27 mouse cellular contexts compared by ENCODE assay signal in genomic region chr9:20820001-20820400, GRCm38 (mm10). TPM values are rescaled to one million over a fixed set of nuclear protein-coding genes. Genes with fewer than 3 reads are reported as not detected.
"Had no signal": no experiment of that assay in that cellular context is flagged by ENCODE, and none has a peak within 500 bp of the region (broad histone marks: within the 10 kb centered on the region; RNA-seq: fewer than 3 reads in every experiment).

No protein-coding gene starts in this region.

- H3K4me2 ChIP-seq: liver, embryonic 12.5 days; lung, embryonic 14.5 days; midbrain, embryonic 13.5 days; neural tube, embryonic 13.5 days; neural tube, embryonic 15.5 days; stomach, embryonic 15.5 days had no signal

- ATAC-seq: liver, embryonic 12.5 days; midbrain, embryonic 13.5 days; midbrain, embryonic 16.5 days had no signal

- H3K36me3 ChIP-seq: liver, embryonic 12.5 days; midbrain, embryonic 10.5 days; midbrain, embryonic 13.5 days; neural tube, embryonic 13.5 days; neural tube, embryonic 15.5 days; stomach, embryonic 15.5 days had no signal

- DNase-seq: lung, adult 18-20 months; lung, embryonic 14.5 days; lung, postnatal 10 days; lung, postnatal 4 days; right cerebral cortex, adult 18-20 months; right cerebral cortex, postnatal 25 days; right cerebral cortex, postnatal 4 days; spleen, adult 18-20 months; thymus, adult 2 months; thymus, postnatal 25 days; thymus, postnatal 4 days had no signal

- H3K9me3 ChIP-seq: liver, embryonic 12.5 days; midbrain, embryonic 10.5 days; midbrain, embryonic 13.5 days; neural tube, embryonic 13.5 days; neural tube, embryonic 15.5 days; stomach, embryonic 15.5 days had no signal

- H3K27ac ChIP-seq: liver, embryonic 12.5 days; liver, embryonic 14.5 days; midbrain, embryonic 10.5 days; midbrain, embryonic 13.5 days; neural tube, embryonic 13.5 days; neural tube, embryonic 15.5 days; stomach, embryonic 15.5 days; stomach, postnatal 0 days had no signal

- H3K9ac ChIP-seq: liver, embryonic 12.5 days; liver, embryonic 14.5 days; lung, embryonic 14.5 days; midbrain, embryonic 13.5 days; neural tube, embryonic 13.5 days; neural tube, embryonic 15.5 days; stomach, embryonic 15.5 days had no signal

- H3K4me3 ChIP-seq: liver, embryonic 12.5 days; midbrain, embryonic 10.5 days; midbrain, embryonic 13.5 days; myocyte; neural tube, embryonic 13.5 days; neural tube, embryonic 15.5 days; stomach, embryonic 15.5 days had no signal

RNA-seq across cellular contexts. Expression of gene Rdh8, which starts 1.7 kb away (rescaled TPM):
- polyA plus RNA-seq: liver, embryonic 12.5 days; liver, embryonic 14.5 days; liver, embryonic 16.5 days; lung, embryonic 14.5 days; lung, embryonic 16.5 days; midbrain, embryonic 10.5 days; midbrain, embryonic 13.5 days; midbrain, embryonic 16.5 days; myocyte; neural tube, embryonic 11.5 days; neural tube, embryonic 13.5 days; neural tube, embryonic 15.5 days; small intestine, adult 2 months; stomach, embryonic 15.5 days; stomach, postnatal 0 days; testis, adult 2 months; thymus, adult 2 months; urinary bladder, adult 2 months had no signal
